Mouse (Mus musculus) intestine, postnatal 0 days (tissue): Measurements from ENCODE around the gene Arhgef19. TPM values are rescaled to one million over a fixed set of nuclear protein-coding genes. Genes with fewer than 3 reads are reported as not detected.

ENCODE experiments used
- ATAC-seq: fragments of 200-750 bp; cut with Nextera tagmentation; 2 replicates; pipeline ENCODE4 v1.8.0; 2017; ENCODE audit warnings: mild to moderate bottlenecking, moderate TSS enrichment, moderate library complexity
- H3K27ac ChIP-seq: fragments of 300-500 bp; sonication (generic); 2 replicates; pipeline ENCODE4 v1.5.1; 2014; ENCODE audit warnings: mild to moderate bottlenecking, low read depth, low read length, moderate library complexity
- H3K27me3 ChIP-seq: fragments of 300-500 bp; sonication (generic); replicated peaks from 2 replicates; pipeline ENCODE4 v1.6.1; 2014; ENCODE audit warnings: low read length, mixed read lengths; ENCODE audit not compliant: control insufficient read depth, insufficient read depth
- H3K36me3 ChIP-seq: fragments of 300-500 bp; sonication (generic); 2 replicates; pipeline ENCODE4 v1.6.1; 2014; ENCODE audit warnings: mild to moderate bottlenecking, moderate library complexity; ENCODE audit not compliant: control insufficient read depth, insufficient read depth
- H3K4me1 ChIP-seq: fragments of 300-500 bp; sonication (generic); replicated peaks from 2 replicates; pipeline ENCODE4 v1.6.1; 2014; ENCODE audit warnings: antibody characterized with exemption, low read length, mixed read lengths; ENCODE audit not compliant: control insufficient read depth, insufficient read depth
- H3K4me2 ChIP-seq: fragments of 300-500 bp; sonication (generic); replicated peaks from 2 replicates; pipeline ENCODE4 v1.6.1; 2014; ENCODE audit warnings: low read depth, mild to moderate bottlenecking, moderate library complexity
- H3K4me3 ChIP-seq: fragments of 300-500 bp; sonication (generic); 2 replicates; pipeline ENCODE4 v1.5.1; 2014; ENCODE audit warnings: low read depth, low read length
- H3K9ac ChIP-seq: fragments of 300-500 bp; sonication (generic); 2 replicates; pipeline ENCODE4 v1.6.1; 2014; ENCODE audit warnings: mild to moderate bottlenecking, low read depth, low read length
- H3K9me3 ChIP-seq: fragments of 300-500 bp; sonication (generic); 2 replicates; pipeline ENCODE4 v1.6.1; 2016; ENCODE audit warnings: mixed run types; ENCODE audit not compliant: control insufficient read depth
- CTCF ChIP-seq: sonication (generic); IDR thresholded peaks from 2 replicates; pipeline ENCODE4 v1.5.1; 2016; ENCODE audit warnings: low read depth, mild to moderate bottlenecking, control low read depth, antibody characterized with exemption, moderate library complexity
- WGBS: fragments of 180-500 bp; shearing (Covaris S2); extraction: QIAGEN DNeasy Blood & Tissue Kit; methylation state at CpG from one replicate; pipeline ENCODE4 v1.1.7; 2014; 5-methylcytosine and 5-hydroxymethylcytosine counted together
- polyA plus RNA-seq: library from polyadenylated mRNA; unstranded; fragments of >200 nt; fragmentation: Nextera tagmentation; extraction: Ambion mirVana; gene quantifications from 2 replicates; pipeline ENCODE4 v1.2.1, GENCODE M21; 2015

Gene Arhgef19
- polyA plus RNA-seq, 1 experiment from 2014 or later, result 4.5 TPM

DNA sequence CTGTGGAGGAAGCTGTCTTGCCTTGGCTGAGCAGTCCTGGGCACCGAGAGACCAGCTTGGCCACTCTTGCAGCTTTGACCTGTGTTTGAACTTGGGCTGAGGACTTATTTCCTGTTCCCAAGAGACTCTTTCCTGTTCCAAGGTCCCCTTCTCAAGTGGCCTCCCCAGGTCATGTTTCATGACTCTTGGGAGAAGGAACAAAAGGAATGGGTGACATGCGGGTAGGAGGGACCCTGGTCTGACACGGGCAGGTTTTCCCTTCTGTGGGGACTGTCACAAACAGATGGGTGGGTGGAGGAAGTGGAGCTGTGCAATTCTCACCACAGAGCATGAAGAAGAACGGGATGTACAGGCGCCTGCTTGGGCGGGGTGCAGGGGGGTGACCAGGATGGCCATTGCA lies 32.4 kb downstream of the Arhgef19 start:
- H3K4me1 ChIP-seq, result no peaks in the 10 kb centered on the region
- no peaks in the 10 kb centered on the region for H3K9me3 ChIP-seq
- H3K4me2 ChIP-seq, result no peak overlapping the region
- 0 out of 2 replicates have a peak overlapping the region, but pooled peaks have one; percentile 46 for H3K27ac ChIP-seq
- H3K36me3 ChIP-seq, result no peaks in the 10 kb centered on the region
- H3K9ac ChIP-seq, result no peak overlapping the region
- H3K4me3 ChIP-seq, result no peak overlapping the region
- no peak for TF ChIP-seq CTCF
- ATAC-seq, result peak; percentile 6
- H3K27me3 ChIP-seq, result no peaks in the 10 kb centered on the region
- 50% methylated on average over 6 of the region's 6 CpGs for WGBS

GRCm38 (mm10) chr4:141272878-141273277 lies 33.6 kb downstream of the Arhgef19 start:
- no peaks in the 10 kb centered on the region for H3K27me3 ChIP-seq
- peaks cover 9% of the 10 kb centered on the region for H3K4me1 ChIP-seq
- H3K4me2 ChIP-seq, result peak overlapping the region; percentile 55
- no peak for TF ChIP-seq CTCF
- peak; percentile 20 for ATAC-seq
- 0 out of 2 replicates have a peak overlapping the region, but pooled peaks have one; percentile 6 for H3K4me3 ChIP-seq
- H3K9me3 ChIP-seq, result no peaks in the 10 kb centered on the region
- no peak overlapping the region for H3K9ac ChIP-seq
- H3K27ac ChIP-seq, result peak overlapping the region; percentile 23; the same call in 1 of the 2 replicates
- no peaks in the 10 kb centered on the region for H3K36me3 ChIP-seq
- WGBS, result 8% methylated on average over 14 of the region's 14 CpGs

DNA sequence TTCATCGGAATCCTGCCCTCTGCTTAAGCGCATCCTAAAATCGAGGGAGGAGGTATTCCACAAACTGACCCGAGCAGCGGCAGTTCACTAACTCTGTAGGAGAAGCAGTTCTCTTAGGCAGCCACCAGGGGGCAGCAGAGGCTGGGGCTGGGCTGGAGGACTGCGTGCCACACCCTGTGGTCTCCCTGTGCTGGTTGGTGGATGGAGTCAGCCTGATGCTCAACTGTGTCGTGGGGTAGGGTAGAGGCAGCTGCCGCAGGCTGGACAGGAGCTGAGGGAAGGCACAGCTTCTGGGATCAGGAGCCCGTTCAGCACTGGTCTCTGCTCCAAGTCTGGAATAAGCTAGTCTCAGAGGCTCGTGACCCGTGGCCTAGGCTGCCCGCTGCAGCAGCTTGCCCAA lies 34.0 kb downstream of the Arhgef19 start:
- H3K4me3 ChIP-seq, result 0 out of 2 replicates have a peak overlapping the region, but pooled peaks have one; percentile 6

GRCm38 (mm10) chr4:141274485-141275341 lies 35.4 kb downstream of the Arhgef19 start:
- no peak overlapping the region for H3K4me2 ChIP-seq
- no peak for TF ChIP-seq CTCF
- H3K27me3 ChIP-seq, result no peaks in the 10 kb centered on the region
- no peak for ATAC-seq
- no peak overlapping the region for H3K27ac ChIP-seq
- H3K4me3 ChIP-seq, result no peak overlapping the region
- H3K9ac ChIP-seq, result no peak overlapping the region
- no peaks in the 10 kb centered on the region for H3K9me3 ChIP-seq
- no peaks in the 10 kb centered on the region for H3K36me3 ChIP-seq
- H3K4me1 ChIP-seq, result peaks cover 19% of the 10 kb centered on the region
- WGBS, result 67% methylated on average over 23 of the region's 23 CpGs

More for the DNA sequence above, 34.0 kb downstream of the Arhgef19 start:
- H3K27me3 ChIP-seq, result no peaks in the 10 kb centered on the region
- peak overlapping the region; percentile 23; the same call in 1 of the 2 replicates for H3K27ac ChIP-seq
- no peak overlapping the region for H3K9ac ChIP-seq
- WGBS, result 22% methylated on average over 12 of the region's 12 CpGs
- H3K4me2 ChIP-seq, result peak overlapping the region; percentile 55
- no peaks in the 10 kb centered on the region for H3K36me3 ChIP-seq
- peaks cover 13% of the 10 kb centered on the region for H3K4me1 ChIP-seq
- ATAC-seq, result peak; percentile 61
- no peaks in the 10 kb centered on the region for H3K9me3 ChIP-seq
- peak; percentile 100 for TF ChIP-seq CTCF

DNA sequence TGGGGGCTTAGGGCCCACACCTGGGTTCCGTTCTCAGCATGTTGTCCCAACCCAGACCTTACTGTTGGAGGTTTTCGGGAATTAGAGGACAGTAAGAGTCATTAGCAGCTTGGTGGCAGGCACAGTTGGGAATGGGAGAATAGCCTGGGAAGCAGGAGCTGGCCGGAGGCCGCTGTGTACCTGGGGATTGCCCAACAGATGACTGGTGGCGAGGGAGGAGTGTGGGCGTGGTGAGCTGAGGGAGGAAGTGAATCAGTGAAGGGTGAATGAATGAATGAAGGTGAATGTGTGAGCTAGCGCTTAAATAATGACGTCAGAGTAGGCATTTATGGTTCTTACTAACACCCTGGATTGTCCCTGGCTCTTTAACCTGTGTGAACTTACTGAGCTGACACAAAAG lies 37.9 kb downstream of the Arhgef19 start:
- H3K9me3 ChIP-seq, result no peaks in the 10 kb centered on the region
- H3K4me2 ChIP-seq, result no peak overlapping the region
- ATAC-seq, result peak; percentile 46
- peaks cover 26% of the 10 kb centered on the region for H3K4me1 ChIP-seq
- no peak overlapping the region for H3K4me3 ChIP-seq
- H3K36me3 ChIP-seq, result no peaks in the 10 kb centered on the region
- WGBS, result 55% methylated on average over 8 of the region's 8 CpGs
- H3K27me3 ChIP-seq, result no peaks in the 10 kb centered on the region
- TF ChIP-seq CTCF, result no peak
- H3K27ac ChIP-seq, result peak overlapping the region; percentile 80; the same call in 1 of the 2 replicates
- H3K9ac ChIP-seq, result no peak overlapping the region

- H3K4me2 ChIP-seq, result no peak overlapping the region; the same call in 1 of the 2 replicates
- peak overlapping the region; percentile 80 for H3K27ac ChIP-seq
- no peaks in the 10 kb centered on the region for H3K27me3 ChIP-seq
- TF ChIP-seq CTCF, result peak; percentile 50
- H3K9ac ChIP-seq, result peak overlapping the region; percentile 34
- WGBS, result 26% methylated on average over 7 of the region's 7 CpGs
- H3K36me3 ChIP-seq, result no peaks in the 10 kb centered on the region
- ATAC-seq, result peak; percentile 14; the same call in 1 of the 2 replicates
- H3K4me1 ChIP-seq, result peaks cover 26% of the 10 kb centered on the region
- no peaks in the 10 kb centered on the region for H3K9me3 ChIP-seq
- no peak overlapping the region for H3K4me3 ChIP-seq
Measured at GRCm38 (mm10) chr4:141278154-141278553, 38.9 kb downstream of the Arhgef19 start.
